In genomic region chr12:35046310-35046998, GRCm38 (mm10) we compare ENCODE assay signal across 8 mouse cellular contexts. TPM values are rescaled to one million over a fixed set of nuclear protein-coding genes. Genes with fewer than 3 reads are reported as not detected.
DNase-seq lines count a peak whose midpoint lies in the region; ATAC-seq and TF ChIP-seq lines count a peak whose summit lies in the region.

No protein-coding gene starts in this region.

- intact Hi-C loops in left cerebral cortex, adult 2 months (cut with DNase I) = no loop called here

- peak overlapping the region; percentile 70 for H3K4me3 ChIP-seq in left cerebral cortex, adult 2 months
- peak overlapping the region; percentile 93 for H3K4me3 ChIP-seq in forebrain, embryonic 15.5 days
- peak overlapping the region; percentile 96 for H3K4me3 ChIP-seq in liver, embryonic 15.5 days (replicated peaks)
- H3K4me3 ChIP-seq in stomach, embryonic 16.5 days (replicated peaks; ENCODE audit: low read length) = peak overlapping the region; percentile 97

- no peak for TF ChIP-seq CTCF in left cerebral cortex, adult 2 months (IDR thresholded peaks at IDR 0.05)

- H3K9ac ChIP-seq in forebrain, embryonic 15.5 days (replicated peaks) = peak overlapping the region; percentile 95
- peak overlapping the region; percentile 94 for H3K9ac ChIP-seq in liver, embryonic 15.5 days
- H3K9ac ChIP-seq in stomach, embryonic 16.5 days (ENCODE audit: low read length) = peak overlapping the region; percentile 96

- WGBS in forebrain, embryonic 15.5 days = under 1% methylated on average over 36 of the region's 36 CpGs
- WGBS in liver, embryonic 15.5 days (ENCODE audit: insufficient replicate concordance) = under 1% methylated on average over 35 of the region's 36 CpGs
- under 1% methylated on average over 36 of the region's 36 CpGs for WGBS in stomach, embryonic 16.5 days

- peak overlapping the region; percentile 60 for H3K4me2 ChIP-seq in forebrain, embryonic 15.5 days (replicated peaks)
- H3K4me2 ChIP-seq in liver, embryonic 15.5 days = peak overlapping the region; percentile 80
- H3K4me2 ChIP-seq in stomach, embryonic 16.5 days (ENCODE audit: low read depth, low read length) = peak overlapping the region; percentile 63

- no peak for DNase-seq in left cerebral cortex, adult 2 months (ENCODE audit: extremely low spot score in 1 of 2, low spot score in 2 of 2)
- DNase-seq in left cerebral cortex, adult 8-10 months (ENCODE audit: low spot score in 2 of 2) = no peak
- DNase-seq in cerebellum, postnatal 10 days = no peak
- no peak for DNase-seq in adrenal gland, adult 2 months

- no peaks in the 10 kb centered on the region for H3K36me3 ChIP-seq in forebrain, embryonic 15.5 days
- no peaks in the 10 kb centered on the region for H3K36me3 ChIP-seq in liver, embryonic 15.5 days (replicated peaks)
- H3K36me3 ChIP-seq in stomach, embryonic 16.5 days (ENCODE audit: control insufficient read depth, insufficient read depth, low read length) = no peaks in the 10 kb centered on the region

- ATAC-seq in activated CD4-positive, CD25-positive, alpha-beta regulatory T cell, adult 4 months = peak; percentile 33
- ATAC-seq in forebrain, embryonic 15.5 days (replicated peaks) = no peak
- peak; percentile 69 for ATAC-seq in liver, embryonic 15.5 days (ENCODE audit: insufficient read depth)
- peak; percentile 77 for ATAC-seq in stomach, embryonic 16.5 days (ENCODE audit: insufficient read depth, low FRiP score)

- peaks cover 24% of the 10 kb centered on the region for H3K4me1 ChIP-seq in forebrain, embryonic 15.5 days
- H3K4me1 ChIP-seq in liver, embryonic 15.5 days (replicated peaks) = peaks cover 21% of the 10 kb centered on the region
- H3K4me1 ChIP-seq in stomach, embryonic 16.5 days (ENCODE audit: control insufficient read depth, insufficient read depth, low read length) = peaks cover 19% of the 10 kb centered on the region; the same call in 1 of the 2 replicates

- no peaks in the 10 kb centered on the region for H3K9me3 ChIP-seq in forebrain, embryonic 15.5 days
- no peaks in the 10 kb centered on the region for H3K9me3 ChIP-seq in liver, embryonic 15.5 days (replicated peaks)
- no peaks in the 10 kb centered on the region for H3K9me3 ChIP-seq in stomach, embryonic 16.5 days (replicated peaks; ENCODE audit: control insufficient read depth, low read length)

- peak overlapping the region; percentile 90 for H3K27ac ChIP-seq in left cerebral cortex, adult 2 months
- H3K27ac ChIP-seq in forebrain, embryonic 15.5 days (replicated peaks) = peak overlapping the region; percentile 97
- H3K27ac ChIP-seq in liver, embryonic 15.5 days (replicated peaks) = peak overlapping the region; percentile 95
- H3K27ac ChIP-seq in stomach, embryonic 16.5 days (ENCODE audit: low read length) = peak overlapping the region; percentile 97

- H3K27me3 ChIP-seq in forebrain, embryonic 15.5 days = no peaks in the 10 kb centered on the region
- no peaks in the 10 kb centered on the region for H3K27me3 ChIP-seq in liver, embryonic 15.5 days
- no peaks in the 10 kb centered on the region for H3K27me3 ChIP-seq in stomach, embryonic 16.5 days (ENCODE audit: control insufficient read depth, insufficient read depth, low read length)

RNA-seq across cellular contexts. Expression of gene Snx13, which starts 0.5 kb away (rescaled TPM):
- total RNA-seq in left cerebral cortex, adult 2 months (2021) = 10 to 100 TPM; 61.1 to 67.2 TPM
- total RNA-seq in left cerebral cortex, adult 8-10 months (2022) = 10 to 100 TPM; 58.0 to 70.9 (median 62.4) TPM
- polyA plus RNA-seq in activated CD4-positive, CD25-positive, alpha-beta regulatory T cell, adult 4 months (2017; shearing (Covaris generic)) = 10 to 100 TPM; 17.4 to 22.5 TPM
- 29.8 and 32.1 TPM in 2 replicates for polyA plus RNA-seq in forebrain, embryonic 15.5 days (2015; fragmentation: Nextera tagmentation; extraction: Ambion mirVana)
- polyA plus RNA-seq in liver, embryonic 15.5 days (2015; fragmentation: Nextera tagmentation; extraction: Ambion mirVana) = 6.7 and 9.2 TPM in 2 replicates
- polyA plus RNA-seq in stomach, embryonic 16.5 days (2015; fragmentation: Nextera tagmentation; extraction: Ambion mirVana) = 28.5 and 29.7 TPM in 2 replicates
- 10 to 100 TPM; 37.3 to 37.4 TPM for total RNA-seq in adrenal gland, adult 2 months (2021)
- polyA plus RNA-seq in adrenal gland, adult 2 months (2012; rRNA removed) = 5.9 and 10.2 TPM in 2 replicates
